Mouse (Mus musculus) mouse embryonic stem cell (cell line): Measurements from ENCODE around the gene Hmgcs1.

ENCODE experiments used
- in situ Hi-C, 2 experiments: fragments of 300-500 bp; cut with MboI; formaldehyde crosslinking; loops; 1 replicate in 1 of 2; 3 replicates in 1 of 2; pipeline ENCODE4 v1.14.3; 2019 to 2020; ENCODE audit warnings: low sequenced_read_pairs in 2 of 2, low pct_unique_long_range_greater_than_20kb in 1 of 2, mixed read lengths in 1 of 2; ENCODE audit not compliant: unreplicated experiment in 1 of 2

Gene Hmgcs1

GRCm38 (mm10) chr13:119731448-119731847, 41.3 kb downstream of the Hmgcs1 start:
- in situ Hi-C loops: no loop called here

- in situ Hi-C loops: no loop called here
Measured at GRCm38 (mm10) chr13:119741390-119742237, 51.4 kb downstream of the Hmgcs1 start.

- in situ Hi-C loops: no loop called here
Measured at GRCm38 (mm10) chr13:119742711-119743415, 52.7 kb downstream of the Hmgcs1 start.

- in situ Hi-C loops: no loop called here
Measured at GRCm38 (mm10) chr13:119743470-119743869, 53.3 kb downstream of the Hmgcs1 start.

- in situ Hi-C loops: no loop called here
Measured at GRCm38 (mm10) chr13:119746930-119747329, 56.8 kb downstream of the Hmgcs1 start.

GRCm38 (mm10) chr13:119753859-119754634, 63.9 kb downstream of the Hmgcs1 start:
- in situ Hi-C loops: no loop called here

- in situ Hi-C loops: no loop called here
Measured at GRCm38 (mm10) chr13:119754635-119755020, 64.4 kb downstream of the Hmgcs1 start.

- in situ Hi-C loops: no loop called here
Measured at GRCm38 (mm10) chr13:119755141-119755547, 65.0 kb downstream of the Hmgcs1 start.

GRCm38 (mm10) chr13:119755681-119756471, 65.7 kb downstream of the Hmgcs1 start, which contains the start of gene Nim1k:
TSS of gene Nim1k (minus strand) at chr13:119755882.
- in situ Hi-C loops: no loop called here

GRCm38 (mm10) chr13:119756831-119757230, 66.7 kb downstream of the Hmgcs1 start:
- in situ Hi-C loops: no loop called here
